Mouse (Mus musculus): ENCODE data around the gene Rbmxl1. TPM values are rescaled to one million over a fixed set of nuclear protein-coding genes. Genes with fewer than 3 reads are reported as not detected.
"Not testable (repeated sequence)": the region's sequence is repeated elsewhere in the genome, so short reads cannot be mapped to it uniquely, and the experiment has no call there.

Gene Rbmxl1
- polyA plus RNA-seq, 1 experiment from 2014 or later = 274 TPM

DNA sequence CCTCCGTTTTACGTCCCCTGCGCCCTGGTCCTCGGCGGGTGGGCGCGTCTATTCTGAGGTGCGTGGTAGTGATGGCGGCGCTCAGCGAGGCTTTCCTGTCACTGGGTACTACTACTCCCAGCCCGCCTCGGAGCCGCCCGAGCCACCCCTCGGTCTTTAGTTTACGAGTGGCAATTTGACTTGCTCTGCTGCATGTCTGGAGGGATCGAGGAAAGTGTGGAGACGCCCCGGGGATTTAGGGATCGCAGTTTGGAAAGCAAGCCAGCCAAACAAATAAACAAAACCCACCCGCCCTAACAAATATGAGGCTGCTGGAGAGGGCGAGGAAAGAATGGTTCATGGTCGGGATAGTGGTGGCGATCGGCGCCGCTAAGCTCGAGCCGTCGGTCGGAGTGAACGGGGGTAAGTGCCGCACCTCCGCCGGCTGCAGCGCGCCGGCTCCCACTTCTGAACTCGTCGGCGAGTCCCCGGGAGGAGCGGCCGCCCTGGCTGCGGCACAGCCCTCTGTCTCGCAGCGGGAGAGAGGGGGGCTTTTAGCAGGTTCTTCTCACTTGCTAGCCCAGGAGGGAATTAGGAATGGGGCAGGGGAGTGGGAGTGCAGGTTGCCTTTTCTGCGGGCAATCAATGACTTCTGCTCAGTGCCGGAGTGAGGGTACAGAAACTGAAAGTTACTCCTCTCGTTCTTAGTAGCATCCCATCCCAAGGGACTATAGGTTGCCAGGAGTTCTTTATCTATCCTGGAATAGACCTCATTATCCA, 754 bp upstream of the Rbmxl1 start, which contains the start of gene Slc10a7:
TSS of gene Slc10a7 (plus strand) at position 74 of the 759 bp plus-strand sequence.
- DNase-seq (ENCODE audit: low spot score) = peak; percentile 87
- H3K27me3 ChIP-seq (replicated peaks; ENCODE audit: control insufficient read depth, insufficient read depth, low read length) = no peaks in the 10 kb centered on the region
- H3K9me3 ChIP-seq (ENCODE audit: control insufficient read depth, low read length) = no peaks in the 10 kb centered on the region
- peaks cover 12% of the 10 kb centered on the region; the same call in 1 of the 2 replicates for H3K36me3 ChIP-seq (ENCODE audit: control insufficient read depth, insufficient read depth, low read length)
- 0% methylated on average over 51 of the region's 51 CpGs for WGBS
- H3K4me2 ChIP-seq = peak within 1 kb of the TSS; percentile 90
- peak within 1 kb of the TSS; percentile 92 for H3K4me3 ChIP-seq (ENCODE audit: low read depth, low read length)
- peak; percentile 93 for ATAC-seq (replicated peaks; ENCODE audit: low FRiP score)
- H3K27ac ChIP-seq (ENCODE audit: low read depth, low read length) = peak within 1 kb of the TSS; percentile 95
- H3K4me1 ChIP-seq (replicated peaks; ENCODE audit: control insufficient read depth, insufficient read depth, low read length) = peaks cover 2% of the 10 kb centered on the region; the same call in 1 of the 2 replicates
- H3K9ac ChIP-seq (ENCODE audit: low read depth, low read length) = peak within 1 kb of the TSS; percentile 99

DNA sequence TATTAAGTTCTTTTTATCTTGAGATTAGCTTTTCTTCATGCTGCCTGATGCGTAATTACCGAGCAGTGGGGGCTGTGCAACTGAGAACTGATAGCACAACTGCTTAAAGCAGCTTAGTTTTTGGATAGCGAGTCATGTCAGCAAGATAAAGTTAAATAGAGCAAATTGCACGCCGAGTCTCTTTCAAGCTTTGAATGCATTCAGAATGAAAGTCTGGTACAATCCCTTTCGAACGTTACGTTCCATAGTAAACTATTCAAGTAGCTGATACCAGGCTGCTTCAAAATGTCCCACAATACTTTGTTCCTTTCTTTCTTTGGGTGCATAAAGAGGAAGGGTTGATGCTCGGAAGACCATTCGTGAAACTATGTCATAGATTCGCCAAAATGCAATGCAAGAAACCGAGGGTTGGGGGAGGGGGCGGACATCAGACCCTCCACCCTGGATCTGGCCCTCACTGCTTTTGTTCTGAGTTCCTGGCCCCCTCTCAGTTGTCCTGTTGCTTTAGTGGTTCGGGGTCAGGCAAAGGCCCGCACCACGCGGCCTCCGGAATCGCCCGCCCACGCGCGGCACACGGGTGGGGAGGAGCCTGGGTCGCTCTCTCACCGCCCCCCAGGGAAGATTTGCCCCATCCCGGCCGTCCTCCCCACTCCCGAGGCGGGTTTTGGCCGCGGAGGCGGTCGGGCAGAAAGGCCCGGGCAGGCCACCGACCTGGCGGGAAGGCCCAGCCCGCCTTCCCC, 549 bp downstream of the Rbmxl1 start:
- Histone ChIP-seq H3K9ac (ENCODE audit: low read depth, low read length) (peak overlapping the region; percentile 99), H3K36me3 (ENCODE audit: control insufficient read depth, insufficient read depth, low read length) (peaks cover 17% of the 10 kb centered on the region; the same call in 1 of the 2 replicates), H3K4me1 (replicated peaks; ENCODE audit: control insufficient read depth, insufficient read depth, low read length) (peaks cover 2% of the 10 kb centered on the region; the same call in 1 of the 2 replicates), H3K4me3 (ENCODE audit: low read depth, low read length) (peak overlapping the region; percentile 92), H3K9me3 (ENCODE audit: control insufficient read depth, low read length) (no peaks in the 10 kb centered on the region), H3K27ac (ENCODE audit: low read depth, low read length) (peak overlapping the region; percentile 95), H3K27me3 (replicated peaks; ENCODE audit: control insufficient read depth, insufficient read depth, low read length) (no peaks in the 10 kb centered on the region), H3K4me2 (peak overlapping the region; percentile 70)
- under 1% methylated on average over 38 of the region's 38 CpGs for WGBS
- peak; percentile 32 for ATAC-seq (replicated peaks; ENCODE audit: low FRiP score)
- DNase-seq (ENCODE audit: low spot score) = peak; percentile 71

- no peak for ATAC-seq (replicated peaks; ENCODE audit: low FRiP score)
- no peak overlapping the region for H3K4me3 ChIP-seq (ENCODE audit: low read depth, low read length)
- 83% methylated on average over 2 of the region's 2 CpGs for WGBS
- H3K36me3 ChIP-seq (ENCODE audit: control insufficient read depth, insufficient read depth, low read length) = peaks cover 17% of the 10 kb centered on the region; the same call in 1 of the 2 replicates
- no peak for DNase-seq (ENCODE audit: low spot score)
- no peak overlapping the region for H3K9ac ChIP-seq (ENCODE audit: low read depth, low read length)
- no peaks in the 10 kb centered on the region for H3K9me3 ChIP-seq (ENCODE audit: control insufficient read depth, low read length)
- 0 out of 2 replicates have a peak, but pooled peaks cover 2% of the 10 kb centered on the region for H3K4me1 ChIP-seq (replicated peaks; ENCODE audit: control insufficient read depth, insufficient read depth, low read length)
- no peak overlapping the region for H3K27ac ChIP-seq (ENCODE audit: low read depth, low read length)
- H3K27me3 ChIP-seq (replicated peaks; ENCODE audit: control insufficient read depth, insufficient read depth, low read length) = no peaks in the 10 kb centered on the region
- no peak overlapping the region for H3K4me2 ChIP-seq
Observed at GRCm38 (mm10) chr8:78502706-78503105, 6.0 kb downstream of the Rbmxl1 start.

- WGBS = 80% methylated on average over 3 of the region's 3 CpGs
- not testable (repeated sequence) for H3K27me3 ChIP-seq (replicated peaks; ENCODE audit: control insufficient read depth, insufficient read depth, low read length); H3K4me1 ChIP-seq (replicated peaks; ENCODE audit: control insufficient read depth, insufficient read depth, low read length); ATAC-seq (replicated peaks; ENCODE audit: low FRiP score); DNase-seq (ENCODE audit: low spot score); H3K36me3 ChIP-seq (ENCODE audit: control insufficient read depth, insufficient read depth, low read length); H3K4me3 ChIP-seq (ENCODE audit: low read depth, low read length); H3K9me3 ChIP-seq (ENCODE audit: control insufficient read depth, low read length); H3K4me2 ChIP-seq; H3K27ac ChIP-seq (ENCODE audit: low read depth, low read length); H3K9ac ChIP-seq (ENCODE audit: low read depth, low read length)
Observed at GRCm38 (mm10) chr8:78496273-78496672, 12.4 kb downstream of the Rbmxl1 start.

- no peak for DNase-seq (ENCODE audit: low spot score)
- Histone ChIP-seq H3K36me3 (ENCODE audit: control insufficient read depth, insufficient read depth, low read length) (no peaks in the 10 kb centered on the region), H3K4me2 (no peak overlapping the region), H3K9ac (ENCODE audit: low read depth, low read length) (no peak overlapping the region), H3K4me3 (ENCODE audit: low read depth, low read length) (no peak overlapping the region), H3K27ac (ENCODE audit: low read depth, low read length) (no peak overlapping the region), H3K27me3 (replicated peaks; ENCODE audit: control insufficient read depth, insufficient read depth, low read length) (no peaks in the 10 kb centered on the region), H3K9me3 (ENCODE audit: control insufficient read depth, low read length) (no peaks in the 10 kb centered on the region), H3K4me1 (replicated peaks; ENCODE audit: control insufficient read depth, insufficient read depth, low read length) (no peaks in the 10 kb centered on the region)
- 46% methylated on average over 2 of the region's 2 CpGs for WGBS
- ATAC-seq (replicated peaks; ENCODE audit: low FRiP score) = no peak
Observed at GRCm38 (mm10) chr8:78493031-78493430, 15.7 kb downstream of the Rbmxl1 start.

- Histone ChIP-seq H3K9me3 (ENCODE audit: control insufficient read depth, low read length) (no peaks in the 10 kb centered on the region), H3K27ac (ENCODE audit: low read depth, low read length) (no peak overlapping the region)
- 80% methylated on average over 3 of the region's 3 CpGs for WGBS
Observed at GRCm38 (mm10) chr8:78489733-78490132, 19.0 kb downstream of the Rbmxl1 start.

GRCm38 (mm10) chr8:78477051-78477829, 31.5 kb downstream of the Rbmxl1 start:
- ATAC-seq (replicated peaks; ENCODE audit: low FRiP score) = no peak
- 54% methylated on average over 6 of the region's 6 CpGs for WGBS

More at GRCm38 (mm10) chr8:78489733-78490132, 19.0 kb downstream of the Rbmxl1 start:
- Histone ChIP-seq H3K4me2 (no peak overlapping the region), H3K36me3 (ENCODE audit: control insufficient read depth, insufficient read depth, low read length) (no peaks in the 10 kb centered on the region), H3K27me3 (replicated peaks; ENCODE audit: control insufficient read depth, insufficient read depth, low read length) (no peaks in the 10 kb centered on the region), H3K4me1 (replicated peaks; ENCODE audit: control insufficient read depth, insufficient read depth, low read length) (no peaks in the 10 kb centered on the region), H3K9ac (ENCODE audit: low read depth, low read length) (no peak overlapping the region), H3K4me3 (ENCODE audit: low read depth, low read length) (no peak overlapping the region)
- DNase-seq (ENCODE audit: low spot score) (no peak), ATAC-seq (replicated peaks; ENCODE audit: low FRiP score) (no peak)

GRCm38 (mm10) chr8:78467889-78468288, 40.8 kb downstream of the Rbmxl1 start:
- WGBS = 83% methylated on average over 2 of the region's 2 CpGs
- 0 out of 2 replicates have a peak, but pooled peaks cover 4% of the 10 kb centered on the region for H3K9me3 ChIP-seq (ENCODE audit: control insufficient read depth, low read length)
- H3K27ac ChIP-seq (ENCODE audit: low read depth, low read length) = no peak overlapping the region
- no peaks in the 10 kb centered on the region for H3K4me1 ChIP-seq (replicated peaks; ENCODE audit: control insufficient read depth, insufficient read depth, low read length)
- H3K36me3 ChIP-seq (ENCODE audit: control insufficient read depth, insufficient read depth, low read length) = no peaks in the 10 kb centered on the region
- H3K4me3 ChIP-seq (ENCODE audit: low read depth, low read length) = no peak overlapping the region
- DNase-seq (ENCODE audit: low spot score) (no peak), ATAC-seq (replicated peaks; ENCODE audit: low FRiP score) (no peak)
- H3K9ac ChIP-seq (ENCODE audit: low read depth, low read length) = no peak overlapping the region
- no peaks in the 10 kb centered on the region for H3K27me3 ChIP-seq (replicated peaks; ENCODE audit: control insufficient read depth, insufficient read depth, low read length)
- no peak overlapping the region for H3K4me2 ChIP-seq

More at GRCm38 (mm10) chr8:78477051-78477829, 31.5 kb downstream of the Rbmxl1 start:
- Histone ChIP-seq H3K4me1 (replicated peaks; ENCODE audit: control insufficient read depth, insufficient read depth, low read length) (no peaks in the 10 kb centered on the region), H3K36me3 (ENCODE audit: control insufficient read depth, insufficient read depth, low read length) (no peaks in the 10 kb centered on the region), H3K9me3 (ENCODE audit: control insufficient read depth, low read length) (no peaks in the 10 kb centered on the region), H3K4me3 (ENCODE audit: low read depth, low read length) (no peak overlapping the region), H3K27me3 (replicated peaks; ENCODE audit: control insufficient read depth, insufficient read depth, low read length) (no peaks in the 10 kb centered on the region), H3K27ac (ENCODE audit: low read depth, low read length) (no peak overlapping the region), H3K4me2 (no peak overlapping the region), H3K9ac (ENCODE audit: low read depth, low read length) (no peak overlapping the region)
- no peak for DNase-seq (ENCODE audit: low spot score)
